Mouse (Mus musculus): Measurements from ENCODE around the gene Mgat5b. TPM values are rescaled to one million over a fixed set of nuclear protein-coding genes. Genes with fewer than 3 reads are reported as not detected.

The Mgat5b gene
- polyA plus RNA-seq, 1 experiment: 9.3 TPM

- Histone ChIP-seq H3K4me3 (ENCODE audit: low read depth, low read length) (no peak overlapping the region), H3K27ac (ENCODE audit: insufficient read depth, low read length) (peak overlapping the region; percentile 4; the same call in 1 of the 2 replicates), H3K36me3 (ENCODE audit: control insufficient read depth, insufficient read depth, low read length, poor library complexity, severe bottlenecking) (no peaks in the 10 kb centered on the region), H3K9ac (ENCODE audit: low read depth, poor library complexity, severe bottlenecking) (no peak overlapping the region), H3K9me3 (replicated peaks; ENCODE audit: control insufficient read depth, insufficient read depth, low read length, poor library complexity, severe bottlenecking) (no peaks in the 10 kb centered on the region), H3K27me3 (ENCODE audit: control insufficient read depth, insufficient read depth, low read length, poor library complexity, severe bottlenecking) (no peaks in the 10 kb centered on the region), H3K4me1 (ENCODE audit: control insufficient read depth, insufficient read depth, low read length) (no peaks in the 10 kb centered on the region)
- TF ChIP-seq POLR2A (IDR thresholded peaks at IDR 0.05; ENCODE audit: insufficient read depth, low read length) (no peak), CTCF (IDR thresholded peaks at IDR 0.05; ENCODE audit: low read depth, low read length) (no peak), EP300 (IDR thresholded peaks at IDR 0.05; ENCODE audit: insufficient read depth, low read depth, low read length) (no peak)
These were observed 37.8 kb upstream of the Mgat5b start for GRCm38 (mm10) chr11:116880839-116881238.

DNA sequence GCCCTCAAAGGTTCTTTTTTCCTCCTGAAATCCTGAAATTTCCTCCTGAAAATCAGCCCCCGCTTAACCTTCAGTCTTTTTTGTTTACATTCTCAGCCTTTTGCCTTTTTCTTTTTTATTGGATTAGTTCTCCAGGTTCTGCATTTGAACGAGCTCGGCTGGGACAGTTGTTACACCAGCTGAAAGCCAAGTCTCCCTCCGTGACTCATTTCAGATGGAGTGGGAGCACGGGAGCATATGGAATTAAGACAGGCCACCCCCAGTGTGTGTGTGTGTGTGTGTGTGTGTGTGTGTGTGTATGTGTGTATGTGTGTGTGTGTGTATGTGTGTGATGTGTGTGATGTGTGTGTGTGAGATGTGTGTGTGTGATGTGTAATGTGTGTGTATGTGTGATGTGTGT, 37.2 kb upstream of the Mgat5b start:
- no peaks in the 10 kb centered on the region for H3K27me3 ChIP-seq (ENCODE audit: control insufficient read depth, insufficient read depth, low read length, poor library complexity, severe bottlenecking)
- H3K4me3 ChIP-seq (ENCODE audit: low read depth, low read length): no peak overlapping the region
- TF ChIP-seq POLR2A (IDR thresholded peaks at IDR 0.05; ENCODE audit: insufficient read depth, low read length): no peak
- TF ChIP-seq CTCF (IDR thresholded peaks at IDR 0.05; ENCODE audit: low read depth, low read length): no peak
- TF ChIP-seq EP300 (IDR thresholded peaks at IDR 0.05; ENCODE audit: insufficient read depth, low read depth, low read length): no peak
- no peak overlapping the region for H3K9ac ChIP-seq (ENCODE audit: low read depth, poor library complexity, severe bottlenecking)
- H3K4me1 ChIP-seq (ENCODE audit: control insufficient read depth, insufficient read depth, low read length): no peaks in the 10 kb centered on the region
- H3K9me3 ChIP-seq (replicated peaks; ENCODE audit: control insufficient read depth, insufficient read depth, low read length, poor library complexity, severe bottlenecking): no peaks in the 10 kb centered on the region
- H3K27ac ChIP-seq (ENCODE audit: insufficient read depth, low read length): no peak overlapping the region
- no peaks in the 10 kb centered on the region for H3K36me3 ChIP-seq (ENCODE audit: control insufficient read depth, insufficient read depth, low read length, poor library complexity, severe bottlenecking)

GRCm38 (mm10) chr11:116882446-116882845, 36.2 kb upstream of the Mgat5b start:
- TF ChIP-seq POLR2A (IDR thresholded peaks at IDR 0.05; ENCODE audit: insufficient read depth, low read length) (no peak), CTCF (IDR thresholded peaks at IDR 0.05; ENCODE audit: low read depth, low read length) (no peak), EP300 (IDR thresholded peaks at IDR 0.05; ENCODE audit: insufficient read depth, low read depth, low read length) (no peak)
- H3K9ac ChIP-seq (ENCODE audit: low read depth, poor library complexity, severe bottlenecking): no peak overlapping the region
- no peak overlapping the region for H3K4me3 ChIP-seq (ENCODE audit: low read depth, low read length)

DNA sequence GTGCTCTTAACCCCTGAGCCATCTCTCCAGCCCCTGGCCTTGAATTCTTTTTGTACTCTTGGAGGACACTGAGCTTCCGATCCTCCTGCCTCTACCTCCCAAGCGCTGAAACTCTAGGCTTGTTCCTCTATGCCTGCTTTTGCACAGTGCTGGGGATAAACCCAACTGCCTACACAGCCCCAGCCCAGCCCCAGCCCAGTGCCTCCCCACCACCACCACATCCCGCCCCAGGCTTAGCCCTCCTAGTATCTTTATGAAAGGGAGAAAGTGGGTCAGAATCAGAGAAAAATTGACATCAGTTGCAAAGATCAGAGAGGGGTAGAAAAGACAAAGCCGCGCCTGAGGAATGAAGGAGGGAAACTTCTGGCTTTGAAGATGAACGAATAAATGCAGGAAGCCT, 34.6 kb upstream of the Mgat5b start:
- H3K36me3 ChIP-seq (ENCODE audit: control insufficient read depth, insufficient read depth, low read length, poor library complexity, severe bottlenecking): no peaks in the 10 kb centered on the region
- H3K27ac ChIP-seq (ENCODE audit: insufficient read depth, low read length): no peak overlapping the region
- no peaks in the 10 kb centered on the region for H3K9me3 ChIP-seq (replicated peaks; ENCODE audit: control insufficient read depth, insufficient read depth, low read length, poor library complexity, severe bottlenecking)
- H3K27me3 ChIP-seq (ENCODE audit: control insufficient read depth, insufficient read depth, low read length, poor library complexity, severe bottlenecking): no peaks in the 10 kb centered on the region
- no peak for TF ChIP-seq POLR2A (IDR thresholded peaks at IDR 0.05; ENCODE audit: insufficient read depth, low read length)
- no peak for TF ChIP-seq CTCF (IDR thresholded peaks at IDR 0.05; ENCODE audit: low read depth, low read length)
- no peak for TF ChIP-seq EP300 (IDR thresholded peaks at IDR 0.05; ENCODE audit: insufficient read depth, low read depth, low read length)
- H3K4me3 ChIP-seq (ENCODE audit: low read depth, low read length): no peak overlapping the region
- H3K4me1 ChIP-seq (ENCODE audit: control insufficient read depth, insufficient read depth, low read length): peaks cover 4% of the 10 kb centered on the region
- no peak overlapping the region for H3K9ac ChIP-seq (ENCODE audit: low read depth, poor library complexity, severe bottlenecking)

More at GRCm38 (mm10) chr11:116882446-116882845, 36.2 kb upstream of the Mgat5b start:
- Histone ChIP-seq H3K27ac (ENCODE audit: insufficient read depth, low read length) (no peak overlapping the region), H3K36me3 (ENCODE audit: control insufficient read depth, insufficient read depth, low read length, poor library complexity, severe bottlenecking) (no peaks in the 10 kb centered on the region), H3K27me3 (ENCODE audit: control insufficient read depth, insufficient read depth, low read length, poor library complexity, severe bottlenecking) (no peaks in the 10 kb centered on the region), H3K4me1 (ENCODE audit: control insufficient read depth, insufficient read depth, low read length) (peaks cover 3% of the 10 kb centered on the region), H3K9me3 (replicated peaks; ENCODE audit: control insufficient read depth, insufficient read depth, low read length, poor library complexity, severe bottlenecking) (no peaks in the 10 kb centered on the region)

DNA sequence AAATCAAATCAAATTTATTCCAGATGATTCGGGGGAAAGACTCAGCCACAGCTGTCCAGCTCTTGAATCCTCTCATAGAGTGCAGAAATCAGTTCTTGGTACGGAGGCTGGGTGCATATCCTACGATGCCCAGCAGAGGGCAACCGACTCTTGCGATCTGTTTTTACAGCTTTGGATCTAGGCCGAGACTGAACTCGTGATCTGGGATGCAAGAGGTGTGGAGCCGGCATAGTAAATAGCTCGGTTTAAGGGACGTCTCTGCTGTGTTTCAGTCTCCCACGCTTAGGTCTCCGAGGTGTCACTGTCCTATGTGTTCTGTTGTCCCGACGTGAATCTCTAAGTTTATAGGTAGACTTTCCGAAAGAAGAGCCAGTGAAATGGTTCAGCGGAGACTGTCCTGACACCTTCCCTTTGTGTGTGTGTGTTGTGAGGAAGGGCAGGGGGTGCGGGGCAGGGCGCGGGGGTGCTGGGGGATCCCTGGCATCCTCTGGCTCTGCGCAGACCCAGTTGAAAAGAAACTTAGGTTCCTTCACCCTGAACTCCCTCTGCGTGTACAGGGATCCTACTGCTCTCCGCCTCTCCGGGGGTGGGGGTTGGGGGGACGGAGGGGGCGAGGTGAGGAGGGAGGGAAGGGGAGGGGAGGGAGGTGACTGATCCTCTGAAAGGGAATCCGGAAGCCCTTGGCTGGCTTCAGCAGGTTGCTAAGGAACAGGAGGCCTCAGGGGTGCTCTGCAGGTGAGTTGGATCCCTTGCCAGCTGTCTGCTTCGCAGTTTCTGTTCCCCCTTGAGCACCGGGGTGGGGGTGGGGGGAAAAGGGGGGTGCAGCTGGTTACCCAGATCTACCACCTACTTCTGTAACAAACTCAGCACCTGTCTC, 33.1 kb upstream of the Mgat5b start:
- TF ChIP-seq POLR2A (IDR thresholded peaks at IDR 0.05; ENCODE audit: insufficient read depth, low read length) (no peak), EP300 (IDR thresholded peaks at IDR 0.05; ENCODE audit: insufficient read depth, low read depth, low read length) (peak; percentile 62), CTCF (IDR thresholded peaks at IDR 0.05; ENCODE audit: low read depth, low read length) (peak; percentile 87)
- peak overlapping the region; percentile 68 for H3K9ac ChIP-seq (ENCODE audit: low read depth, poor library complexity, severe bottlenecking)

DNA sequence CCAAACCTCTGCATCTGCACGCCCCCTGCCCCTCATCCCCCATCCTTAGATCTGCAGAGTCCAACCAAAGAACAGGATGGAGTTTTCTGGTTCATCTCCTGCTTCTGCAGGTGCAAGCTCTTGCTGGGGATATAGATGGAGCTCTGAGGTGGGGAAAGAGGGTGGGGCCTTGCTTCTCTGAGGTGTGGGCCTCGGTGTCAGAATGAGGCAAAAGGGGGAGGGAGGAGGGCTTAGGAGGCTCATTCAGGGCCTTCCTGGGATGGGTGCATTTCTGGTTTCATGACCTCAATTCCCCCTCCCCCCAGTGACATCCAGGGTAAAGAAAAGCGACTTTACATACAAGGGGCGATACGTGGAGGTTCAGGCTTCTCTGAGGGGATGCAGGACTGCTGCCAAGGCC, 31.5 kb upstream of the Mgat5b start:
- Histone ChIP-seq H3K27me3 (ENCODE audit: control insufficient read depth, insufficient read depth, low read length, poor library complexity, severe bottlenecking) (no peaks in the 10 kb centered on the region), H3K27ac (ENCODE audit: insufficient read depth, low read length) (no peak overlapping the region), H3K9ac (ENCODE audit: low read depth, poor library complexity, severe bottlenecking) (no peak overlapping the region), H3K4me3 (ENCODE audit: low read depth, low read length) (no peak overlapping the region), H3K4me1 (ENCODE audit: control insufficient read depth, insufficient read depth, low read length) (peaks cover 8% of the 10 kb centered on the region), H3K36me3 (ENCODE audit: control insufficient read depth, insufficient read depth, low read length, poor library complexity, severe bottlenecking) (no peaks in the 10 kb centered on the region), H3K9me3 (replicated peaks; ENCODE audit: control insufficient read depth, insufficient read depth, low read length, poor library complexity, severe bottlenecking) (no peaks in the 10 kb centered on the region)
- TF ChIP-seq CTCF (IDR thresholded peaks at IDR 0.05; ENCODE audit: low read depth, low read length): no peak
- TF ChIP-seq POLR2A (IDR thresholded peaks at IDR 0.05; ENCODE audit: insufficient read depth, low read length): no peak
- TF ChIP-seq EP300 (IDR thresholded peaks at IDR 0.05; ENCODE audit: insufficient read depth, low read depth, low read length): no peak

More for the DNA sequence above, 33.1 kb upstream of the Mgat5b start:
- no peak overlapping the region for H3K27ac ChIP-seq (ENCODE audit: insufficient read depth, low read length)
- peaks cover 7% of the 10 kb centered on the region for H3K4me1 ChIP-seq (ENCODE audit: control insufficient read depth, insufficient read depth, low read length)
- H3K36me3 ChIP-seq (ENCODE audit: control insufficient read depth, insufficient read depth, low read length, poor library complexity, severe bottlenecking): no peaks in the 10 kb centered on the region
- H3K27me3 ChIP-seq (ENCODE audit: control insufficient read depth, insufficient read depth, low read length, poor library complexity, severe bottlenecking): no peaks in the 10 kb centered on the region
- no peaks in the 10 kb centered on the region for H3K9me3 ChIP-seq (replicated peaks; ENCODE audit: control insufficient read depth, insufficient read depth, low read length, poor library complexity, severe bottlenecking)
- H3K4me3 ChIP-seq (ENCODE audit: low read depth, low read length): peak overlapping the region; percentile 61
